Mouse (Mus musculus) lung, embryonic 15.5 days (tissue): ENCODE data around the gene Styxl1. TPM values are rescaled to one million over a fixed set of nuclear protein-coding genes. Genes with fewer than 3 reads are reported as not detected.
A peak's percentile ranks its signal among the peaks of the same experiment; 100 is the strongest.

Experiments used
- ATAC-seq: fragments of 200-750 bp; cut with Nextera tagmentation; 2 replicates; pipeline ENCODE4 v1.8.0; 2017; ENCODE audit warnings: moderate number of reproducible peaks, borderline replicate concordance; ENCODE audit not compliant: low FRiP score, low TSS enrichment; ENCODE audit errors: extremely low read depth
- H3K27ac ChIP-seq: fragments of 300-500 bp; sonication (generic); 2 replicates; pipeline ENCODE4 v1.5.1; 2015; ENCODE audit warnings: moderate library complexity, mild to moderate bottlenecking, inconsistent platforms
- H3K27me3 ChIP-seq: fragments of 300-500 bp; sonication (generic); 2 replicates; pipeline ENCODE4 v1.6.1; 2015; ENCODE audit warnings: inconsistent platforms
- H3K36me3 ChIP-seq: fragments of 300-500 bp; sonication (generic); 2 replicates; pipeline ENCODE4 v1.6.1; 2015; ENCODE audit warnings: inconsistent platforms
- H3K4me1 ChIP-seq: fragments of 300-500 bp; sonication (generic); 2 replicates; pipeline ENCODE4 v1.6.1; 2015; ENCODE audit warnings: inconsistent platforms
- H3K4me2 ChIP-seq: fragments of 300-500 bp; sonication (generic); 2 replicates; pipeline ENCODE4 v1.6.1; 2015; ENCODE audit warnings: inconsistent platforms, mild to moderate bottlenecking, moderate library complexity
- H3K4me3 ChIP-seq: fragments of 300-500 bp; sonication (generic); 2 replicates; pipeline ENCODE4 v1.5.1; 2015; ENCODE audit warnings: mild to moderate bottlenecking, inconsistent platforms
- H3K9ac ChIP-seq: fragments of 300-500 bp; sonication (generic); 2 replicates; pipeline ENCODE4 v1.6.1; 2015; ENCODE audit warnings: inconsistent platforms
- H3K9me3 ChIP-seq: fragments of 300-500 bp; sonication (generic); 2 replicates; pipeline ENCODE4 v1.6.1; 2016; ENCODE audit warnings: inconsistent platforms
- WGBS: fragments of 180-500 bp; shearing (Covaris S2); methylation state at CpG from one replicate; pipeline ENCODE4 v1.1.7; 2015; 5-methylcytosine and 5-hydroxymethylcytosine counted together
- polyA plus RNA-seq: library from polyadenylated mRNA; unstranded; fragments of >200 nt; fragmentation: Nextera tagmentation; extraction: Ambion mirVana; gene quantifications from 2 replicates; pipeline ENCODE4 v1.2.1, GENCODE M21; 2015

Styxl1 gene
- 0.24 and 0.57 TPM in 2 replicates for polyA plus RNA-seq

DNA sequence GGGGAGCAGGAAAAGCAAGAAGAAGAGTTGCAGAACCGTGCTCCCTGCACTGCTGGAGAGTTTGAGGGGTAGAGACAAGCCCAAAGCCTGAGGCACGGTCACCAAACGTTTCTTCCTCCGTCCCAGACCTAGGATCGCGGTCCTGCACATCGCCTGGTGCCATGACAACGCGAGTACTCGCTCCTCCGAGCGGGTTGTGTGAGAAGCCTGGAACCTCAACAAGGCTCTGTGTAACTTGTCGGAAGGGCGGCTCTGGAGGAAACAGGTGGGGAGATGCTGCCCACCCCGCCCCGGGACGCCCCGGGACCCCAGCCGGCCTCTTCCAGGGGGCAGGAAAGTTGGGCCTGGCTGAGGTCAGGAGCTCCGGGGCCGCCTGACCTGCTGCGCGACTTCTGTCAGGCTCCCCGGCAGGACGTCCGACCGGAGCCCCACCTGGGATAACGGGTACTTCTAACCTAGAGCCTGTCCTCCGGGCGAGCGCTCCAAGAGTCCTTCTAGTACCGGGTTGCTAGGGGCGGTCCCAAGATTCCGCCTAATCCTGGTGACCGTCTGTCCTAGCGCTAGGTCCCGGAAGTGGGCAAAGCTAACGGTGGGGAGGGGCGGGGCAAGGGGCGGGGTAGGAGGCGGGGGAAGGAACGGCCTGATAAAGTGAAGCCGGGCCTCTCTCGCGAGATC, at the start of gene Styxl1:
Styxl1 (minus strand) TSS at position 590 of the 675 bp plus-strand sequence.
- Histone ChIP-seq H3K9me3 (no peaks in the 10 kb centered on the region), H3K27me3 (no peaks in the 10 kb centered on the region), H3K4me1 (peaks cover 23% of the 10 kb centered on the region), H3K4me2 (peak within 1 kb of the TSS; percentile 79), H3K4me3 (peak within 1 kb of the TSS; percentile 75), H3K36me3 (peaks cover 7% of the 10 kb centered on the region), H3K27ac (peak within 1 kb of the TSS; percentile 91), H3K9ac (peak within 1 kb of the TSS; percentile 87)
- ATAC-seq: peak; percentile 95
- WGBS: under 1% methylated on average over 44 of the region's 45 CpGs

DNA sequence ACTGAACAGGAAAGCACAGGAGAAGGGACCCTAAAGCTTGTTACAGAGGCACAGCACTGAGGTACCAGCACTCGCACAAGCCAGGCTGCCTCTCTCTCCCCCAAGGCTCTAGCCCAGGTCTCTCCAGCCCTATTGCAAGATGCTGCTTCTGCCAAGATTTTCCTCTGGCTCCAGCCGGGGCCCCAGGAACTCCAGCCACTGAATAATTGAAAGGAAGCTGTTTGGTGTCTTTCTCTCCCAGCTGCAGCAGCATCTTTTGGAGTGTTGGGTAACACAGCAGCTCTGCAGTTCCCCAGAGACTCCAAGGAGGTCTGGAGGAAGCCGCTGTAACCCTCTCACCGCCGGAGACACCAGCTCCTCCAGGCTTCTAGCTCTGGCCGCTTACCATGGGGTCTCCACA, 48.0 kb upstream of the Styxl1 start:
- H3K9ac ChIP-seq: no peak overlapping the region
- H3K36me3 ChIP-seq: no peaks in the 10 kb centered on the region
- H3K4me3 ChIP-seq: no peak overlapping the region
- H3K4me1 ChIP-seq: 0 out of 2 replicates have a peak, but pooled peaks cover 3% of the 10 kb centered on the region
- no peaks in the 10 kb centered on the region for H3K9me3 ChIP-seq
- WGBS: 42% methylated on average over 6 of the region's 6 CpGs
- no peak overlapping the region for H3K27ac ChIP-seq
- H3K27me3 ChIP-seq: no peaks in the 10 kb centered on the region; the same call in 1 of the 2 replicates
- no peak overlapping the region for H3K4me2 ChIP-seq
- ATAC-seq: no peak

DNA sequence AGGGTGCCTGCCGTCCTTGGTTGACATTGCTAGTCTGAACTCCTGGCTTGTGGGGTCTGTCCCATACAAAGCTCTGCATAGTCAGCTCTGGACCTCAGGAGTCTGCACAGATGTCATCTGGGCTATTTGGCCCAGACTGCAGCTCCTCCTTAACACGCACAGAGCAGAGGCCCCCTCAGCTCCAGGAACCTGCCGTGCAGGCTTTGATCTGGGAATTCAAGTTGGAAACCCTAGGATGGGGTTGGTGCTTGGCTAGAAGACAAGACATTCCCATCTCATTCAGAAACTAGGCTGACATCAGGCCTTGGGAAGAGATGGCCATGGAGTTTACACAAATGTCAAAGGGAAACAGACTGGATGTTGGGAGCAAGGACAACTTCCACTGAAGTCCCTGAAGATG, 46.3 kb upstream of the Styxl1 start:
- H3K4me3 ChIP-seq: no peak overlapping the region
- H3K4me1 ChIP-seq: 0 out of 2 replicates have a peak, but pooled peaks cover 3% of the 10 kb centered on the region
- WGBS: 46% methylated on average over 3 of the region's 3 CpGs
- H3K9ac ChIP-seq: no peak overlapping the region
- no peak overlapping the region for H3K27ac ChIP-seq
- H3K9me3 ChIP-seq: no peaks in the 10 kb centered on the region
- H3K27me3 ChIP-seq: no peaks in the 10 kb centered on the region; the same call in 1 of the 2 replicates
- H3K36me3 ChIP-seq: no peaks in the 10 kb centered on the region
- ATAC-seq: no peak
- no peak overlapping the region for H3K4me2 ChIP-seq

DNA sequence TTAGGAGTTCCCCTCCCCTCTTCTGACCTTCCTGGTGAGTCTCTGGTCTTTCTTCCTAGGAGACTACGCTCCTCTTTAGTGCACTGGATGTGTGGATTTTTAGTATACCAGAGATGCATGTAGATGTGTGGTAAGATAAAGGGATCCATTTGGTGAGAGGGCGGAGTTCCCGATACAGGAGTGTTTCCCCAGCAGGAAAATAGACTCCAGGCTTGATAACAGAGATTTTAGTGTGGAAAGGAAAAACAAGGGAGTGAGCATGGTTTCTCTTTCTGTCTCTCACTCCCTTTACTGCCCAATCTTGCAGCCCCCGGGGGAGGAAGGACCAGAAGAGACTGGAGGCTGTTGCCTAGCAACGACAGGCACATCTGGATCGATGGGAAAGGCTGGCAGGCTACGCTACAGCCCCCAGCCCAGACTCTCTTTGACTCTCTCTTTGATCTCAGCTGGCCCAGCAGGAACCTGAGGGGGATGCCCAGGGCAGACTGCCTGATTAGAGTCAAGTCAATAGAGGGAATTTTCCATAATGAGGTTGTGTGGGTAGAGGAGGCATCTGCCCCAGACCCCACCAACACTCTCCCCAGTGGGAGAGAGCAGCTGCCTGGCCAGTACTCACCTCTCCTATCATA, 44.2 kb upstream of the Styxl1 start:
- H3K36me3 ChIP-seq: no peaks in the 10 kb centered on the region
- 0 out of 2 replicates have a peak, but pooled peaks cover 3% of the 10 kb centered on the region for H3K4me1 ChIP-seq
- H3K4me2 ChIP-seq: no peak overlapping the region
- H3K27me3 ChIP-seq: peaks cover 5% of the 10 kb centered on the region; the same call in 1 of the 2 replicates
- no peaks in the 10 kb centered on the region for H3K9me3 ChIP-seq
- no peak overlapping the region for H3K4me3 ChIP-seq
- ATAC-seq: no peak
- H3K9ac ChIP-seq: no peak overlapping the region
- 24% methylated on average over 7 of the region's 7 CpGs for WGBS
- no peak overlapping the region for H3K27ac ChIP-seq

DNA sequence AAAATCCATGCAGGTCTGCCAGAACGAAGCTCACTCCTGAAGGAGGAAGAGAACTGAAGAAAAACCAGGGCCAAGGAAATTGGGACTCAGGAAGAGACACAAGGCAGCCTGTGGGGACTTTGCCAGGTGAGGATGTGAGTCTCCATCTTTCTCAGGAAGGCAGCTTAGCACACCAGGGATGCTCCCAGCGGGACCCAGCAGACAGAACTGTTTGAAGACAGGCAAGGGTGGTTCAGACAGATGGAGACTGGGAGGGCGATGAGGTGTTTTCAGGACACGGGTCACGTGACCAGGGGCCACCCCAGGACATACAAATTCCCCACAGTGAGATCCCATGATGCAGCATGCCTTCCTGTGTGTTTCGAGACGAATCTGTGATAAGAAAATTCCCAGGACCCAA, 40.3 kb upstream of the Styxl1 start:
- Histone ChIP-seq H3K4me2 (no peak overlapping the region), H3K9ac (no peak overlapping the region), H3K9me3 (no peaks in the 10 kb centered on the region), H3K36me3 (no peaks in the 10 kb centered on the region), H3K4me3 (no peak overlapping the region), H3K27me3 (peaks cover 5% of the 10 kb centered on the region; the same call in 1 of the 2 replicates), H3K4me1 (no peaks in the 10 kb centered on the region), H3K27ac (no peak overlapping the region)
- 23% methylated on average over 7 of the region's 7 CpGs for WGBS
- ATAC-seq: no peak

DNA sequence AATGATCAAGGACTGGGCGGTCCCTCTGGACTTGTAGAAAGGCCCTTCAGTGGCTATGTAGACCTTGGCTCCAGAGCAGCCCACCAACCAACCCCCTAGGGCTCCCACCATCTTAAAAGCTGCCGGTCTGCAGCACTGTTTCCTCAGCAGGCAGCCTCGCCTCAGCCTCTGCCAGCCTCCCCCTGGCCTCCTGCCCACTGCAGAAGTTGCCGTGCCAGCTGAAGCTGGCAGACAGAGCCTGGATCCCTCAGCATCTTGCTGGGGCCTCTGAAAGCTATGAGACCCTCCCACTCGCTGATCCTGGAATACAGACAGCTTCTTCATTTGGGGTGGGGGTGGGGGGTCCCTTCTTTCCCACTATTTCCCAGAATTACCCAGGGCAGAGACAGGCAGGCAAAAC, 34.8 kb upstream of the Styxl1 start:
- Histone ChIP-seq H3K9ac (no peak overlapping the region), H3K4me1 (no peaks in the 10 kb centered on the region), H3K27me3 (0 out of 2 replicates have a peak, but pooled peaks cover 5% of the 10 kb centered on the region), H3K4me2 (no peak overlapping the region), H3K27ac (no peak overlapping the region), H3K9me3 (no peaks in the 10 kb centered on the region), H3K4me3 (no peak overlapping the region), H3K36me3 (no peaks in the 10 kb centered on the region)
- WGBS: 66% methylated on average over 5 of the region's 5 CpGs
- no peak for ATAC-seq

DNA sequence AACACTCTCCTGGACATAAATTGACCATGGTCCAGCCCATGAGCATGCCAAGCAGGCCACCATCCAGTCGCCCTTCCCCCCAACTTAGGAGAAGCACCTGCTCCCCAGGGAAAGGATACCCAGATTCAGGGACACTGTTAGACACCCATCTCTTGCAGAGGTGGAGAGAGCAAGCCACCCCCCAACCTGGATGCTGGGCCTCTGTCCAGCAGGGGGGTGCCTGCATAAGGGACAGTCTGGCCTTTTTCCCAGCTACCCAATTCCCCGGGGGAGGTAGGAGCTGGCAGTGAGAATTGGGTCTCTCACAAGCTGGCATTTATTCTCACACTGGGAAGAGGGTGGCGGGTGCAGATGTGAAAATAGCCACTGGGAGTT, 29.1 kb upstream of the Styxl1 start:
- H3K36me3 ChIP-seq: no peaks in the 10 kb centered on the region
- no peaks in the 10 kb centered on the region for H3K4me1 ChIP-seq
- H3K4me2 ChIP-seq: no peak overlapping the region
- no peak overlapping the region for H3K9ac ChIP-seq
- H3K27ac ChIP-seq: no peak overlapping the region
- 45% methylated on average over 3 of the region's 3 CpGs for WGBS
- H3K4me3 ChIP-seq: no peak overlapping the region
- no peak for ATAC-seq
- H3K27me3 ChIP-seq: no peaks in the 10 kb centered on the region
- no peaks in the 10 kb centered on the region for H3K9me3 ChIP-seq

DNA sequence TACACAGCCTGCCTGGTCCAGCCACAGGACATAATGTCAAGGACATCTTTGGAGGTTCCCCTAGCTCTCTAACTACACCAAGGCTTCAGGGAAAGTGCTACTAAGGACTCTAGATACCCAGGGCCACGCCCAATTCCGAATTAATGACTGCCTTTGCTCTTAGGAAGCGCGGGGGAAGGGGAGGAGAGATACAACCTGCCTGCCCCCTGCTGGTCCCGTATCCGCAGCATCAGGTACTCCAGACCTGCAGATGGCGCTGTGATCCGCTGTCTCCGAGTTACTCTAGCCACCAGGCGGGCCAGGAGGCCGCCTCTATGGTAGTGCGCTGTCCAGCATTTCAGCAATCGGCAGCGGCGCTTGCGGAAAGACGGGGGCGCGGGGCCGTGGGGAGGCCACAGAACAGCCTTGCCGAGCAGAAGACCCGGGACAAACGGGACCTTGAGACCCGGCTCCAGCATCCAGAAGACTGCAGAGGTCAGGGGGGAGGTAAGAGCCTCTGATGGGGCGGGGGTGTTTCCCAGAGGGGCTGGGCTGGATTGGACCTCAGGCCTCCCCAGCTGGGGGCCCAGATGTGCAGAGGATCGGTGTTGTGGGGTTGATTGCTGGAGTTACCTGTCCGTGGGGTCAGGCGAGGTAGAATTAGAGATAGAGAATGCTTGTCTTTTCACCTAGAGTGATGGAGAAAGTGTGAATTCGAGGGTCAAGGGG, 28.5 kb upstream of the Styxl1 start, which contains the start of gene Srrm3:
Srrm3 (plus strand) TSS at position 336 of the 708 bp plus-strand sequence.
- Histone ChIP-seq H3K4me1 (no peaks in the 10 kb centered on the region), H3K9me3 (no peaks in the 10 kb centered on the region), H3K4me2 (no peak within 1 kb of the TSS), H3K4me3 (no peak within 1 kb of the TSS), H3K36me3 (no peaks in the 10 kb centered on the region), H3K27ac (no peak within 1 kb of the TSS), H3K9ac (no peak within 1 kb of the TSS), H3K27me3 (no peaks in the 10 kb centered on the region)
- ATAC-seq: peak; percentile 42; the same call in 1 of the 2 replicates
- WGBS: 3% methylated on average over 28 of the region's 29 CpGs

DNA sequence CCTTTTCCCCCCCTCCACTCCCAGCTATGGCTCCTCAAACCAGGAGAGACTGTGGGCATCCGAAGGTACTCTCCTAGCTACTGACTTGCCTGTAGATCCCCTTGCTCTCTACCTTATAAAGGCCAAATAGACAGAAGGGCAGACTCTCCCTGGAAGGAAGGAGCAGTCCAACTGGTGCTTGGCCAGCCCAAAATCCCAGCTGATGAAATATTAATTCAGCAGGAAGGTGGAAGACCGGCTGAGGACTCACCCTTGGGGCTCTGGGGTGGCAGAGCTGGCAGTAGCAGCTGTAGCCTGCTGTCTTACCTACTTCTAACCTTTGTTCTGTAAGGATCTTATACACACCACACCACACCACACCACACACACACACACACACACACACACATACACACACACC, 26.6 kb upstream of the Styxl1 start:
- no peaks in the 10 kb centered on the region for H3K27me3 ChIP-seq
- H3K27ac ChIP-seq: no peak overlapping the region
- H3K4me2 ChIP-seq: no peak overlapping the region
- H3K4me3 ChIP-seq: no peak overlapping the region
- no peaks in the 10 kb centered on the region for H3K9me3 ChIP-seq
- H3K36me3 ChIP-seq: no peaks in the 10 kb centered on the region
- no peak overlapping the region for H3K9ac ChIP-seq
- no peaks in the 10 kb centered on the region for H3K4me1 ChIP-seq
- WGBS: 72% methylated on average over 2 of the region's 2 CpGs
- ATAC-seq: no peak

DNA sequence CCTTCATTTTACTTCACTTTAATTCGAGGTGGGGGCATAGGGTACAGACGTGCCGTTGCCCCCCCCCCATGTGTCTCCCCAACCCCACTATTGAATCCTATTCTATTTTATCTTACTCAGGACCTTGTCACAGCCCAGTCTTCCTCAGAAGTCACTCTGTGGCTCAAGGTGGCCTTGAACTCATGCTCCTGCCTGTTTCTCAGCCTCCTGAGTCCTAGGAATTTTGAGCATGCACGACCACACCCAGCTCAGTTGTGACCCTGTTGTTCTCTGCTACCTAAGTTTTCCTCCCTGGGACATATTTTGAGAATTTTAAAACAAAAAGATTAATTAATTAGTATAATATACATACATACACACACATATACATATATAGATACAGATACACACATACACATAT, 25.5 kb upstream of the Styxl1 start:
- H3K4me1 ChIP-seq: no peaks in the 10 kb centered on the region
- H3K36me3 ChIP-seq: no peaks in the 10 kb centered on the region
- H3K9me3 ChIP-seq: no peaks in the 10 kb centered on the region
- ATAC-seq: no peak
- no peak overlapping the region for H3K4me3 ChIP-seq
- no peaks in the 10 kb centered on the region for H3K27me3 ChIP-seq
- H3K9ac ChIP-seq: no peak overlapping the region
- no peak overlapping the region for H3K4me2 ChIP-seq
- no peak overlapping the region for H3K27ac ChIP-seq
- 67% methylated on average over 4 of the region's 4 CpGs for WGBS

DNA sequence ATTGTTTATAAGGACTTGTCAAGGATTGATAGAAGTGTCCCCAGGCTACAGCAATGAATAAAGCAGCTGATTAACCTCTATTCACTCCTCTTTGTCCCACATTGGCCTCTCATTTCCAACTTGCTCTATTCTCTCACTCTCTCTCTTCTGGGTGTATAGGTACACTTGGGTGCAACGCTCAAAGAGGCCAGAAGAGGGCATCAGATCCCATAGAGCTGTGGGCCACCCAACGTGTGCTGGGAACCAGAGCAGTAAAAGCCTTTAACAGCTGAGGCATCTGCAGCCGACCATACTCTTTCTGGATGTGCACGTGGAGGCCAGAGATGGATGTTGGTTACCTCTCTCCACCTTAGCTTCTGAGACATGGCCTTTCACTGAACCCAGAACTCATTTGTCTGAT, 24.9 kb upstream of the Styxl1 start:
- Histone ChIP-seq H3K9ac (no peak overlapping the region), H3K36me3 (no peaks in the 10 kb centered on the region), H3K27me3 (no peaks in the 10 kb centered on the region), H3K4me2 (no peak overlapping the region), H3K4me3 (no peak overlapping the region), H3K4me1 (no peaks in the 10 kb centered on the region), H3K27ac (no peak overlapping the region), H3K9me3 (no peaks in the 10 kb centered on the region)
- ATAC-seq: no peak
- WGBS: 46% methylated on average over 4 of the region's 4 CpGs

DNA sequence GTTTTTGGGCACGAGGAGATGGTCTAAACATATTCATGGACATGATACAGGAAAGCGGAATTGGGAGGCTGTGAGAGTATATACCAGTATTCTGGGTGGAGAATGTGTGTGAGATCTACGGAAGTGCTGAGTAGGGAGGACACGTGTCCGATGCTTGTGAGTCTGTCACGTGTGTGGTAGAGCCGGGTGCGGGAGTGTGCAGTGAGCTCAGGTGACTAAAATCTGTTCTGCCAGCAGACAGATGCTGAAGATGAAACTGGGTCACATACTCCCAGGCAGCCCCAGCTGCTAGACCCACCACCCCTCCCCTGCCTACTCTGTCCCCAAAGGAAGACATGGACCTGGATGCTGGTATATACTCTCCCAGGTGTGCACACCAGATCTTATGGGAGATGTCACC, 24.5 kb upstream of the Styxl1 start:
- Histone ChIP-seq H3K4me3 (no peak overlapping the region), H3K4me1 (no peaks in the 10 kb centered on the region), H3K36me3 (no peaks in the 10 kb centered on the region), H3K9me3 (no peaks in the 10 kb centered on the region), H3K9ac (no peak overlapping the region), H3K27me3 (no peaks in the 10 kb centered on the region), H3K27ac (no peak overlapping the region), H3K4me2 (no peak overlapping the region)
- ATAC-seq: no peak
- WGBS: 83% methylated on average over 8 of the region's 8 CpGs
